Mouse (Mus musculus) adrenal gland, postnatal 14 days (tissue): ENCODE measurements around the gene Irf5. TPM values are rescaled to one million over a fixed set of nuclear protein-coding genes. Genes with fewer than 3 reads are reported as not detected.

Source experiments
- DNase-seq: peaks from one replicate; pipeline ENCODE4 v3.0.0; 2021; ENCODE audit warnings: mixed read lengths
- long read RNA-seq, 2 experiments: library from polyadenylated mRNA; stranded (forward); transcript quantifications; one replicate each; pipeline ENCODE4 v2.0.0; 2021
- total RNA-seq: library from RNA; stranded (reverse); gene quantifications from 2 replicates; pipeline ENCODE4 v1.2.3, GENCODE M21; 2021

Irf5 gene
- total RNA-seq, result 3.0 and 10.9 TPM in 2 replicates
- long read RNA-seq, experiment 1, partial matches to known transcripts, result 0 of 8 reads
- long read RNA-seq, experiment 1, other reads (novel, unspliced or antisense), result 4 of 8 reads
- long read RNA-seq, experiment 2, result 0 reads

DNA sequence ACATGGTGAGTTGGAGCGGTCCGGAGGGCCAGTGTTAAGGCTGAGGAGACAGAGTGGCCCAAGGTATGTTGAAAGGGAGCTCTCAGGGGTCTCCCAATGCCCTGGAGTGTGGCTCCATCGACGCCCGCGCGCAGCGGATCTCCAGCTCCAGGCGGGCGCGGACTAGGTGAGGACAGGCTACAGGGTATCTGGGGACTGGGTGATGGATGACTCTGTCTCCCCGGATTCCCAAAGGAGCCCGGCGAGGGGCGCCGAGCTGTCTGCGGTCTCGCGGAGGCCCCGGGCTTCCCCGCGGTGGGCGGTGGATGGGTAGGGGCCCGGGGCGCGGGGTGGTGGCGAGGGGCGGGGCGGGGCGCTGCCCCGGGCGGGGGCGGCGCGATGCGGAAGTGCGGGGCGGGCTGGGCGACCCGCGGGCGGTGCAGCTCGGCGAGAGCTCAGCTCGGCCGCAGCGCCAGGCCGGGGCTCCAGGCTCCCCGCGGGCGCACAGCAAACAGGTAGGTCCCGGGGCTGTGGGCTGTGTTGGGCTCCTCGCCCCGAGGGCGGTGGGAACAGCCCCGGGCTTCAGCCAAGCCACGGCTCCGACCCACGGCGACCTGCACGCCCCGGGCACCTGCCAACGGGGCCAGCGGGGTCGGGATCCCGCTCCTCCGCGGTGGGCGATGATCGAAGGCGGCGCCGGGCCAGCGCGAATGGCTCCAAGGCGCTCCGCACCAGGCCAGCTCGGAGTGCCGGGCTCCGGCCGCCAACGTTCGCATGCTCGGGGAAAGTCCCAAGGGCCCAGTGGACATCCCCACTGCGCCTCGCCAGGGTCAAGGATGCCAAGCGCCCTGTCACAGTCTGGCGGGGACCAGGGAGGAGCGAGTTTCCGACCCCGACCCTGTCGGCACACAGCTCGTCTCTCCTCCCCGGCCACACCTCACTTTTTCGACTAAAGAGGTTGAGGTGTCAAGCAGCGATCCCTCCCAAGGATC is at the start of gene Irf5:
TSS of gene Irf5 (plus strand) at position 345 of the 971 bp plus-strand sequence.
- DNase-seq, result peak; percentile 60

GRCm38 (mm10) chr6:29482691-29483090 is 43.7 kb upstream of the Irf5 start:
- DNase-seq, result peak; percentile 53

- DNase-seq, result peak; percentile 83
Observed at GRCm38 (mm10) chr6:29484716-29485559, 41.5 kb upstream of the Irf5 start.

DNA sequence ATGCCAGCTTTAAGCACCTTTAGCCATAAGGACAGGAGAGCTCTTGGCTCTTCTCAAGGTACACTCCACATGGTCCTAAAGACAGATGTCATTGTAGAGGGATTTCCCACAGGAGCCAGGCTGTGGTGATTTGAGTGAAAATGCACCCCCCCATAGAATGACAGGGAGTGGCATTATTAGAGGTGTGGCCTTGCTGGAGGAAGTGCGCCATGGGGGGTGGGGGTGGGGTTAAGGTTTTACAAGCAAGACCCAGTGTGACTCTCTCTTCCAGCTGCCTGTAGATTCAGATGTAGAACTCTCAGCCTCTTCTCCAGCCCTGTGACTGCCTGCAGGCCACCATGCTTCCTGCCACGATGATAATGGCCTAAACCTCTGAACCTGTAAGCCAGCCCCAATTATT is 40.5 kb upstream of the Irf5 start:
- no peak for DNase-seq

DNA sequence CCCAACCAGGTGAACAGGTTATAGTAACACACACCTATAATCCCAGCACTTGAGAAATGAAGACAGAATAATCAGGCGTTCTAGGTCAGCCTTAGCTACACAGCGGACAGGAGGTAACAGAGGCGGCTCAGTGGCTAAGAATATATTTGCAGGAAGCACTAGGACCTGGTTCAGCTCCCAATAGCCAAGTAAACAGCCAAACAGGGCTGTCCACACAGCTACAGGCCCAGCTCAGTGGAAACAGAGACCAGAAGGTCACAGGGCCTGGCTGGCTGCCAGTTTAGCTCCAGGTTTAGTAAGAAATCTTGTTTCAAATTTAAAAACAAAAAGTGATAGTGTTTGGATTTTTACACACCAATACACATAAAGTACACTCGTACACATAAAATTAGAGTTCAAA is 32.3 kb upstream of the Irf5 start:
- DNase-seq, result peak; percentile 75

- DNase-seq, result no peak
Observed at GRCm38 (mm10) chr6:29496270-29496669, 30.2 kb upstream of the Irf5 start.

DNA sequence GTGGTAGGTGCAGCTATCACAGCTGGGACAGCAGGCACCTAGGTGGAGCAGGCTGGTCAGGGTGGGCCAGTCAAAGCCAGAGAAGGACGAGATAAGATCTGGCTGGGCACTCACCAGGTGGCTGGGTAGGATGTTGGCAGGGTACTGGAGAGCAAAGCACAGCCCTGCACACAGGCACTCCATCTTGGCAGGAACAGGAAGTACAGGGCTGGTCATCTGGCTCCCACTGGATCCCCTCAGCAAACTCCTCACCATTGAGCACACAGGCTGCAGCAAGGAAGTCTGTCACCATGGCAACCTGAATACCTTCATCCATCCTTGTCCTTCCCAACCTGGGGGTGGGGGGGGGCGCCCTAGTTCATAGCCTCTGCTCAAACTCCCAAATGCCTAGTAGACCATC is 28.6 kb upstream of the Irf5 start:
- DNase-seq, result no peak

- DNase-seq, result no peak
Observed at GRCm38 (mm10) chr6:29500177-29500576, 26.2 kb upstream of the Irf5 start.

DNA sequence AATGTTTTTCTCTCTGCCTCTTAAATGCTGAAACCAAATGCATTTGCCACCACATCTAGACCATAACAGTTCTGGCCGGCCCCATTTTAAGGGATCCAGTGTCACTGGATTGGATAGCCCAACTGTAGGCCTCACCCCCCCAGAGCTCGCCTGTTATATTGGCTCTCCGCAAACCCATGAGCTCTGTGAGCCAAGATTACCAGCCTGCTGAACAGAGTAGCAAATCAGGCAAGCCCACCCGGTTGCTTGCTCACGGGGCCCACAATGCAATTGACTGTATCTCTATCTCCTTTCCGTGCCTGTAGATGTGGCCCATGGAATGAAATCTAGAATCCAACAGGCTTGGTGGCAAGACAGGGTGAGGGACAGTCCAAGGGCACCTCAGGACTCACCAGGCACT is 25.6 kb upstream of the Irf5 start:
- no peak for DNase-seq

DNA sequence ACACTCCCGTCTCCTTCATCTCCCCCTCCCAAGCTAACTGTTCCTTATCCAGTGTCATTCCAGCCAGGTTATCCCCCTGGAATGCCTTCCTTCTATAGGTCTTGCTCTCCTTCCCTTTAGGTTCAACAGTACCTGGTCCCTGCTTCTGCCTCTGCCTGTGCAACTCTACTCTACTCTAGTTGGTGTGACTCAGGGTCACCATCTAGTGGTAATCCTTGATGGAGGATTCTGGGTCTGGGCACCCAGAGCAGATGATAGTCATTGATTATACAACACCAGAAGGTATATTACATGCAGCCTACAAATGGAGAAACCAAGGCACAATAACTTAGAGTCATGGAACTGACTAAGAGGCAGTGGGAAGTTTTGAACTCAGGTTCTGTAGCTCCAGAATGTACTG is 24.8 kb upstream of the Irf5 start:
- DNase-seq, result no peak

- DNase-seq, result no peak
Observed at GRCm38 (mm10) chr6:29505493-29505892, 20.9 kb upstream of the Irf5 start.

DNA sequence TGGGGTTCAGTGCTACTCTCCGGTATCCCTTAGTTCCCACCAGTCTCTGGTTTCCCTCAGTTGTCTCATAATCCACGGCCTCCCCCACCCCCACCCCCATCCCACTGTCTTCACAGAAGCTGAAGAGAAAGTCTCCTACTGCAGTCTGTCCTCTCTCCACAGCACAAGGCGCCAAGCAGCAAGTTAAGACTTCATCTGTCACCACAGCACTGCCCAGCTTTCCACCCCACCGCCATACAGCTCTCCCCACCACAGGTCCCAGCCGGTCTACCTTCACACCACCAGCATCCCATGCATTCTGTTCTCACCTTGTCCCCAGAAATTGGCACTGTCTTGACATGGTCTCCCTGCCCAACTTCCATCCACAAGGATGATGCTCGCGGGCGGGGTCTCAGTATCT is 19.6 kb upstream of the Irf5 start:
- no peak for DNase-seq

- DNase-seq, result peak; percentile 39
Observed at GRCm38 (mm10) chr6:29507447-29508309, 18.7 kb upstream of the Irf5 start, which contains the start of gene Kcp. TSS of gene Kcp (minus strand) at chr6:29507952.

DNA sequence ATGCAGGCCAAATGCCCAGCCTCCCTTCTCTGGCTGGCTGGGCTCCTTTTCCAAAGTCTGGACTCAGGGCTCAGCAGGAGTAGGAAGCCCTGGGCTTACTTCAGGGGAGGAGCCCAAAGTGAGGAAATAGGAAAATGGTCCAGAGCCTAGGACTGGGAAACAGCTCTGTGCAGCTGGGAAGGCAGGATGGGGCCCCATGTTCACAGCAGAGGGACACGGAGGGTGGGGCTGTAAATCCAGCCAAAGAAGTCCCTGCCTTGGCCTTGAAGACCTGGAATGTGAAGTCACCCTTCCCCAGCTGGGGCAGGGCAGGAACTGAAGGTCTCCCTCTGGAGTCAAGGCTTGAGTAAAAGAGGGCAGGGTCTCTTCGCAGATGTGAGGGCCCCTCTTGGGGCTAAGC is 17.3 kb upstream of the Irf5 start:
- DNase-seq, result no peak

DNA sequence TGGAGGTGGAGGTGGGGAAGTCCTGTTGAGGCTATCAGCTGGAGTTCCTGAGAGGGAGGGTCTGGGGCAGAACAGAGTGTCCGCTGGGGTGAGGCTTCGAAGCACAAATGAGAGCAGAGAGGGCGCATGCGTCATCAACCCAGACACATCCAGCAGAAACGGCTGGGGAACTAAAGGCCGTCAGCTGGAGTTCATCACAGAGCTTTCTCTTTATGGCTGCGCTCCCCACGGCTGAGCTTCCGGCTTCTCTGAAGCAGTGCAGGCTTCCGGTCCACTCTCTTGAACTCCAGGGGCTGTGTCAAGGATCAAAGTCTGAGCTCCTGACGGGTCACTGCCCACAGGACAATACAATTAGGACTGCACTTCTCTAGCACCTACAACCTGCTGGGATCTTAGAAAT is 13.1 kb upstream of the Irf5 start:
- peak; percentile 51 for DNase-seq

- DNase-seq, result peak; percentile 84
Observed at GRCm38 (mm10) chr6:29517139-29517538, 9.3 kb upstream of the Irf5 start.

GRCm38 (mm10) chr6:29522626-29523300 is 3.7 kb upstream of the Irf5 start:
- DNase-seq, result no peak

DNA sequence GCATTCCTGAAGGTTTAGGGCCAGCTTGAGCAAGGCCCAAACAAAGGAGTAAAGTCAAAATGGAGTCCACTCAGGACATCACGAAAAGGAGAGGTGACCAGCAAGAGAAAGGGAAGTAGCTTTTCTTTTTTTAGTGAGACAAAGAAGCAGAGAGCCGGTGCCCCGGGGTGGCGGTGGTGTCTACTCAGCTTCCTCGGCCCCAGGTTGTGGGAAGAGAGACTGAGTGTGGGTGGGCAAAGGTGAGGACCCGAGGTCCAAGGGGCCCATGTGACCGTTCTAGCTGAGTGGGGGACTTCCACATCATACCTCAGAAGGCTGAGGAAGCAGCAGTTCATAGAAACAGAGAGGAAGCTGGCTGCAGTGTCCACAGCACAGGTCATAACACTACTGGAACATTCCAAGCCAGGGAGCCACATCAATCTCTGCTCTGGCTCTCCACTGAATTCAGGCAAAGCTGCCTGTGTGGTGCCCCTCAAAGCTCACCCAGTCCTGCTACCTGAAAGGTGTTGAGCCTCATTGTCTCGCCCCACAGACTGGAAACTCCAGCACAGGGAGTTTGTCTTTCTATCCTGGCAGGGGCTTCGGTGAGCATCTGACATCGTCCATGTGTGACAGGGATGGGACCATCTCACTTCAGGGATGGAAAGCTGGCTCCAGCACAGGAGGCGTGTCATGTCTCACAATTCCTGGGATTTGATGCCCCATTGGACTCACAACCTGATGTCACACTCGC is 3.0 kb upstream of the Irf5 start:
- no peak for DNase-seq

DNA sequence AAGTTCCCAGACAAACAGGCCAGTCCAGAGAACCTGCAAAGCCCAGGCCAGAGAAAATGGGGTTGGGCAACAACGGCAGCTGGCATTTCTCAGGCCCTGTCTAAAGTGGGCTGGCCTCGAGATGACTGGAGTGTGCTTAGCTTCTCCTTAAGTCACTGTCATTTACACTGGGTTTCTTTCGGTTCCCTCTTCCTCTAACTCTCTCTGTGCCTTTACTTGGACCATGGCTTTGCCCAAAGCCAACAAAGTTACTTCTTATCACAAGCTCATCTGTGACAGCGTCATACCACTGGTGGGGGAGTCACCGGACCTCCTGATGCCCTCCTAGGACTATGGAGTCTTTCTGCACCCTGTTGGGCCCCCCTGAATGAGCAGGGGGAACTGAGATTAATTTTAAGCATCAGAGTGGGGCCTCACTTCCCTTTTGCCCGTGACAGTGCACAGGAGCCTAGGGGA is 2.4 kb upstream of the Irf5 start:
- no peak for DNase-seq

DNA sequence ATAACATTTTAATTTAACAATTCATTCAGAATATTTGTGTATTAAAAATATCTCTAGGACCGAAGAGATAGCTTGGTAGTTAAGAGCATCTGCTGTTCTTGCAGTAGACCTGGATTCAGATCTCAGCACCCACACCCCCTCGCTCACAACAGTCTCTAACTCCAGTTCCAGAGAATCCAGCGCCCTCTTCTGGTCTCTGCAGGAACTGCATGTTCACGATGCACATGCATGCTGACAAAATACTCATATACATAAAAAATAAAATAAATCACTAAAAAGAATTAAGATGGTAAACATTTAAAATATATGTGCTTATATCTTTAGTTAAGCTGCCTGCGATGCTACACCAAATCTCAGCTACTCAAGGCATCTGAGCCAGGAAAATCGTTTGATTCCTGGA is 1.2 kb upstream of the Irf5 start:
- no peak for DNase-seq
